Mouse (Mus musculus) leukemia stem cell, adult 10-12 weeks (primary cell): Measurements from ENCODE around the gene Fbxo17. TPM values are rescaled to one million over a fixed set of nuclear protein-coding genes. Genes with fewer than 3 reads are reported as not detected.

ENCODE experiments used
- polyA plus RNA-seq: library from polyadenylated mRNA; stranded (reverse); fragments of >175 nt; gene quantifications from 2 replicates; pipeline ENCODE4 v1.2.3, GENCODE M21; 2012; ENCODE audit warnings: low replicate concordance

Fbxo17 gene
- polyA plus RNA-seq, result 0.34 and 0.60 TPM in 2 replicates

DNA sequence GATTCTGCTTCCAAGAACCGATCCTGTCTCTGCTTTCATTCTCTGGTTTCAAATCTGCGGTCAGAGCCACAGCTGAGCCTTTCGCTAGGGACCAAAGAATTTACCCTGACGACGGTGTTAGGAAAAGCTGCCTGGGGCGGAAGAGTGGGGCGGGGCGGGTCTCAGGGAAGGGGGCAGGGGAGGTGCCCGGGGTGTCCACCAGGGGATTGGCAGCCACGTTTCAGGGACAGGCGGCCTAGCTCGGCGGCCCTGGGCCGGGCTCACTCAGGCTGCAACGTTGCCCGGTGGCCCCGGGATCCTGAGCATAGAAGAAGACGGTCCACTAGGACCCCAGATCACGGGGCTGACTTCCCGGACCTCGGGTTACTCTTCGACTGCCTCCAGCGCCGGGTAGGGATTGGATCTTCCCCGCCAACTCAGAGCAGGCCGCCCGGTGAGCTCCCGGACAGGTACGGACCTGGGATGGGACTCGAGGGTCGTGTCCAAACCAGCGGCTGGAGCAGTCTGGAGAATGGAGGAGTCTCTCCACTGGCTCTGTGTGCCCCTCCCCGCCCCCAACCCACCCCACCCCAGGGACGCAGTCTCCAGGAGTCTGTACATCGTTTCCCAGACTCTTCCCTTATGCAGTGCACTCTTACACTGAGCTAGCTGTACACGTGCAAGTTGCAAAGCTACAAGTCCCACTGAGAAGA lies at the start of gene Fbxo17:
TSS of gene Fbxo17 (plus strand) at position 215 of the 692 bp plus-strand sequence.

DNA sequence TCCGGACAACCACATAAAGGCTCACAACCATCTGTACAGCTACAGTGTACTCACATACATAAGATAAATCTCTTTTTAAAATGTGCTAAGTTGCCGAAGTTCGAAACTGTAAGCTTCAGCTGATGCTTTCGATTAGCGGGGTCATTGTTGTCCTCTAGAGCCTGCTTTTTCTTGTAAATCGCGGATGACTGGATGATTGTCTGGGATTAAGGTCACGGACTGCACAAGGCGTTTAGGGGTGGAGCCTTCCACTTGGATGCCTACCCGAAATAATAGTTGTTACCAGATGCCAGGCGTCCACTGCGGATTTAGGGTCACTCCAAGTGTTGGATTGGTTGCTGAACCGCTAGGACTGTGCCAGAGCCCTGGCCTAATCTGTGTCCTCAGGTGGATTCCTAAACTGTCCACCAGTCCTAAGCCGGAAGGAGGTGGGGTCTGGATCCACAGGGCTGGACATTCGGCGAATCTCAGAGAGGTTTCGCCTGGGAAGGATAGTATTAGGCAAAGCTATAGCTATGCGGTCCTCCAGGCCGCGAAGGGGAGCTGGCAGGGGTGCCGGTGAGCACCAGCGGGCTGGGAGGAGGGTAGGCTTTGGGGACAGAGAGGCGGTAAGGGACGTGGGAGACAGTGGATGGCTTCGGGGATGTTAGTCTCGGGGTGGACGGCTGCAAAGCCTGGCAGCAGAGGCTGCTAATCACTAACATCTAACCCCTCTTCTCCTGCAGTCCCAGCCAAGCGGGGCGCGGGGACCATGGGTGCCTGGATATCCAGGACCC lies 23.9 kb upstream of the Fbxo17 start, which contains the start of gene Fbxo27:
TSS of gene Fbxo27 (plus strand) at position 305 of the 776 bp plus-strand sequence.

GRCm38 (mm10) chr7:28741709-28742438 lies 25.3 kb downstream of the Fbxo17 start, which contains the start of the genes Mrps12 and Sars2:
Mrps12 (minus strand) TSS chr7:28741820.
Sars2 (plus strand) TSS chr7:28741992.

GRCm38 (mm10) chr7:28756079-28756478 lies 39.5 kb downstream of the Fbxo17 start, which contains the start of gene Ccer2:
Ccer2 (plus strand) TSS chr7:28756174.

DNA sequence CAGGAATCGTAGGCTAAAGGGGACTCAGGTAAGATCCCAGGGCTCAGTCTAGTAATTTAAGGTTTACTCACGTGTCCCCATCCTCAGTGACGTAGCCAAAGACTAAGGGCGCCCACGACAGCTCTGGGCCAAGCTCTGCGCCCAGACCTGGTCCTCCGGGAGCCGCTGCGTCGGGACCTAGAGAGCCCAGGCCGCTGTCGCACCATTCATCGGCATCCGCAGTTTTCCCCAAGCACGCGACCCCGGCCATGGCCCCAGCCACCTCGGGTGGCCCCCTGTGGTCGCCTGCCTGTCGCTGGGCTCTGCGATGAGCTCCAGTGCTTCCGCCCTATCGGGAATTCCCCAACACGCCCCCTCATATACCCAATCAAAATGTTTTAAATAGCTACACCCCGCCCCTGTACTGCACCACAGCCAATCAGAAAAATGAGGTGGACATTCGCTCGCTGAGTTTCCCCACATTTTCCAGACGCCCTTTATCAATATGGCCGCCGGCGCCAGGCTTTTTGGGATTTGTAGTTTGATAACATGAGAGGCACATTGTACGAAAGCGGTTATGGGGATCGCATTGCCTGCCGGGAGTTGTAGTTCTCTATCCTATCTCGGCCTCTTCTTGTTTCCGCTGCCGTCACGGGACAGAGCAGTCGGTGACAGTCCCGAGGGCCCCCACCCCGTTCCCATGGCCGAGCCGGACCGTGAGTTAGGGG lies 49.7 kb downstream of the Fbxo17 start, which contains the start of gene Sirt2:
TSS of gene Sirt2 (plus strand) at position 563 of the 707 bp plus-strand sequence.

DNA sequence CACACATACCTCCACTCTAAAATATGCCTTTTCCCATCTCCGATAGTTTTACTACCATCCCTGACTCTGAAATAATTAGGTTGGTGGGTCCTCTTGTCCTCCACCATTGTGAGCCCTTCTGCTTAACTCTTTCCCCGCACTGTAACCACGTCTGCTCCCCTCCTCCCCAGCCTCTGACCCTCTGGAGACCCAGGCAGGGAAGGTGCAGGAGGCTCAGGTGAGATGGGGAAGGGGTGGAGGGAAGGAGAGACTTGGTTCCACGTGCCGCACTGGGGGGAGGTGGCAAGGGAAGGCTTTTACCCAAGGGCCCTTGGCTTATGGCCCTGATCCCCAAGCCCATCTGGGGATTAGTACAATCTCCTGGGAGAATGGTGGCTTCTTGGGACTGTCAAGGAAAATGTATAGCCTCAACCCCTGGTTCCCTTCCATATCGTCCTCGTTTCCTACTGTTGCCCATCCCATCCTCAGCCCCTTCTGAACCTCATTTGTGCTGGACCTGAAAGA lies 50.9 kb downstream of the Fbxo17 start, which contains the start of gene Nfkbib:
TSS of gene Nfkbib (minus strand) at position 51 of the 504 bp plus-strand sequence.

Other genes with a start within 250 kb of the Fbxo17 start
- not detected in 2 replicates for gene Ifnl2, start 206.3 kb upstream of the Fbxo17 start, polyA plus RNA-seq
- not detected in 2 replicates for gene Ifnl3, start 194.0 kb upstream of the Fbxo17 start, polyA plus RNA-seq
- not detected in 2 replicates for gene Sycn, start 175.9 kb upstream of the Fbxo17 start, polyA plus RNA-seq
- 0.15 and 0.30 TPM in 2 replicates for gene Nccrp1, start 169.6 kb upstream of the Fbxo17 start, polyA plus RNA-seq
- gene Samd4b, start 118.7 kb upstream of the Fbxo17 start, polyA plus RNA-seq, result 121 and 137 TPM in 2 replicates
- gene Pak4, start 118.6 kb upstream of the Fbxo17 start, polyA plus RNA-seq, result 59.1 and 63.0 TPM in 2 replicates
- gene Acp7, start 85.5 kb upstream of the Fbxo17 start, polyA plus RNA-seq, result not detected in 2 replicates
- gene Fbxo27, start 24.0 kb upstream of the Fbxo17 start, polyA plus RNA-seq, result 0.26 TPM in 2 replicates
- gene Mrps12, start 25.0 kb downstream of the Fbxo17 start, polyA plus RNA-seq, result 270 and 504 TPM in 2 replicates
- gene Sars2, start 25.2 kb downstream of the Fbxo17 start, polyA plus RNA-seq, result 52.8 and 59.0 TPM in 2 replicates
- gene Ccer2, start 39.4 kb downstream of the Fbxo17 start, polyA plus RNA-seq, result 0.23 TPM in 1 of 2 replicates, not detected in the other
- 114 and 160 TPM in 2 replicates for gene Sirt2, start 49.9 kb downstream of the Fbxo17 start, polyA plus RNA-seq
- 136 and 205 TPM in 2 replicates for gene Nfkbib, start 50.7 kb downstream of the Fbxo17 start, polyA plus RNA-seq
- gene Rinl, start 72.2 kb downstream of the Fbxo17 start, polyA plus RNA-seq, result 96.6 and 114 TPM in 2 replicates
- gene Hnrnpl, start 91.7 kb downstream of the Fbxo17 start, polyA plus RNA-seq, result 590 and 675 TPM in 2 replicates
- 3.3 and 24.2 TPM in 2 replicates for gene Ech1, start 108.4 kb downstream of the Fbxo17 start, polyA plus RNA-seq
- 2.6 TPM in 1 of 2 replicates, not detected in the other for gene Lgals4, start 117.0 kb downstream of the Fbxo17 start, polyA plus RNA-seq
- 7.4 and 7.6 TPM in 2 replicates for gene Lgals7, start 147.0 kb downstream of the Fbxo17 start, polyA plus RNA-seq
- 0.07 TPM in 1 of 2 replicates, not detected in the other for gene Capn12, start 164.6 kb downstream of the Fbxo17 start, polyA plus RNA-seq
- gene Actn4, start 245.5 kb downstream of the Fbxo17 start, polyA plus RNA-seq, result 469 and 673 TPM in 2 replicates